Mouse (Mus musculus) right cerebral cortex, postnatal 4 days (tissue): ENCODE data around the gene Ccdc71l.

ENCODE experiments used
- DNase-seq: peaks from one replicate; pipeline ENCODE4 v3.0.0-alpha.2; 2022

The Ccdc71l gene

DNA sequence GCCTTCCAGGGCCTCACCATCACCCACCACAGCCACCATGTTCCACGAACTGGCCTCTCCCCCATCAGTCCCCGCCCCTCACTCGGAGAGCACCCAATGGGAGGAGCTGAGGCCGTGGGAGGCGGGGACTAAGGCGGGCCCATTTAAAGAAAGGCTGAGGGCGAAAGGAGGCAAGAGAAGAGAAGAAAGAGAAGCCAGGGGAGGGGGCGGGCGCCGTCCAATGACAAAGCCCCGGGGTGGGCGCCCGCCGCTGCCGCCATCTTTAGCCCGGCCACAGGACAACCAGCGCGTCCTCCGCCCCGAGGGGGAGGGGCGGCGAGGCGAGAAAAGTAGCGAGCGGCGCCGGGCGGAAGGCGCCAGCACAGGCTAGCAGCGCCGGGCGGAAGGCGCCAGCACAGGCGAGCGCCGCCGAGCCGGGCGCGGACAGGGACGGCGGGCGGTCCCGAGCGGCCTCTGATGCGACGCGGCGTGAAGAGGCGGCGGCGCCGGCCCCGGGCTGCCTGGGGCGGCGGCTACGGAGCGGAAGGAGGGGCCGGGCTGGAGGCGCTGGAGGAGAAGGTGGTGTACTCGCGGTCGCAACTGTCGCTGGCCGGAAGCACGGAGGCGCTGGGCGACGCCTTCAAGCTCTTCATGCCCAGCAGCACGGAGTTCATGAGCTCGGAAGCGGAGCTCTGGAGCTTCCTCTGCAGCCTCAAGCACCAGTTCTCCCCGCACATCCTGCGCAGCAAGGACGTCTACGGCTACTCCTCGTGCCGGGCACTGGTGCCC lies at the start of gene Ccdc71l:
Gene Ccdc71l, plus strand, starts transcription at position 177 of the 768 bp plus-strand sequence.
- DNase-seq: peak; percentile 85

DNA sequence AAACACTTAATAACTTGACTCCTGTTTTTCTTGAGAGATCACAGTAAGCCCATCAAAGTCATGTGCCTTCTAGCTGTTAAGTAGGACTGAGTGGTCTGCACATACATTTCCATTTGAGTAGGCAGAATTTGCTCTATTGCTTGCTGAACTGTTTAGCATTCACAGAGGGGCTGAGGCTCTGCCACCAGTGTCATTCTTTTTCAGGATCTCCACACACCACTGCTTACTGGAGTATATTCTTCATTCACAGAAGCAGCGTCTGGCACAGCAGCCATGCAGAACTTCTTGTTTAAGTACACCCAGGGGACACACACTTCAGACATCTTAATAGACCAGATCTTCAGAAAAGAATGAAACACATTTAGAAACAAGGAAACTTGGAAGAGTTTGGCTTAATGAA lies 39.4 kb upstream of the Ccdc71l start:
- DNase-seq: no peak

DNA sequence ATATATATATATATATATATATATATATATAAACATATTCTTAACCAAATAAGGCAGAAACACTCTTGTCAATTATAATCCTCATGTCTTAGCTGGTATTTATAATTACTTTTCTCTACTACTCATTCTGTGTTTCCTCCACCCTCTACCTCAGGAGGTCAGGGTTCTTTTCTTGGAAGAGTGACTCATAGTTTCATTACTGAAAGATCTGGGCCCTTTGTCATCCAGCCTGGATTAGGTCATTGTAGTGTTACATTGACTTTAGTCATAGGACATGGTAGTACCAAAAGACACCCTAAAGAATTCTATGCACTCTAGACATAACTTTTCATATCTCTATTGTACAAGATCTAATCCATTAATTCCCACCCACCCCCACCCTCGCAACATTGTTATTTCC lies 35.0 kb upstream of the Ccdc71l start:
- no peak for DNase-seq

DNA sequence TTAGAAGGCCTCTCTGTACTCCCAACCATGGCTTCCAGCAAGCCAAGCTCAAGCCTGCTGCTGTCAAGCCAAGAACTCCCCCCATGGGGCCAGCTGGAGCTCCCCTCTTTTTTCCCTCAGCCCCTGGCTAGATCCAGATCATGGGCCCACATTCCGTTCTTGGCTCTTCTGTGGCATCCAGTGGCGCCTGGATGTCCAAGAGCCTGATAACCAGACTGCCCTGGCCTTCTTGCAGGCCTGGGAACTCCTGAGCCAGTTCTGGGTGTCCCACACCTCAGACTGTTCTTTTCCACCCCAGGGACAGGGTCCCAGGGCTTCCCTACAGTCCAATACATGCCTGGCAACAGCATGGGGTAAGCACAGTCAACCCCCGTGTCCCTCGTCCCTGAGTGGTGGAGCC lies 32.4 kb upstream of the Ccdc71l start:
- no peak for DNase-seq

DNA sequence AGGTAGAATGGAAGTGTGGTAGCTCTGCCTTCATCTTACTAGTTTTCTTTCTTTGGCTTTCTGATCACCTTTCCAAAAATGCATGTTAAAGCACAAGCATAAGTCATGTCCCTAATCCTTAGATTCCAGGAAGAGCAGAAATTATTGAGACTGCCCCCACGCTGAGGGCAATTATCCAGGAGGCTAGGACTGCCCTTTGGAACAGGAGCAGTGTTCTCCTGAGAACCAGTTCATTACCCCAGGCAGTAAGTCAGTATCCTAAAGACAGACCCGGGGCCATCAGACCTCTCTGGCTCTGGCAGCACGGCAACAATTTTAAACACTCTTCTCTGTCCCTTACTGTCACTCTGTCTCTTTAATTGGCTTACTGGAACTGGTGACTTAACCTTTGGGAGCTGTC lies 30.0 kb upstream of the Ccdc71l start:
- no peak for DNase-seq

DNA sequence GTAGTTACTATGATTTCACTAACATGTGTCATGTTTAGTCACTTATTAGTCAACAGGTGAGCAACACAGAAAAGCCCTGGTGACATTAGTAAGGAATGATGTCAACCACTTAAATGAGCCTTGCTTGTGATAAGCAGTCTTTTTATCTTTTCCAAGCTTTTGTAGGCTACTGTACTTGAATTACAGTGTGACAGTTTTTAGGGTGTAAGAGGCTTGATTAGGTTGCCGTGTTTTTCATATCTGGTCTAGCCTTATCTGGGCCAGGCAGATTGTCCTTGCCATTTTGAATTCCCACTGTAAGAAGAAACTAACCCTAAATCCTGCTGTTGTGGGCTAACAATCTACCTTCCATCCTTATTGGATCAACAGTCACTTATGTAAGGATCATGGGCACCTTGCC lies 26.6 kb upstream of the Ccdc71l start:
- DNase-seq: no peak

DNA sequence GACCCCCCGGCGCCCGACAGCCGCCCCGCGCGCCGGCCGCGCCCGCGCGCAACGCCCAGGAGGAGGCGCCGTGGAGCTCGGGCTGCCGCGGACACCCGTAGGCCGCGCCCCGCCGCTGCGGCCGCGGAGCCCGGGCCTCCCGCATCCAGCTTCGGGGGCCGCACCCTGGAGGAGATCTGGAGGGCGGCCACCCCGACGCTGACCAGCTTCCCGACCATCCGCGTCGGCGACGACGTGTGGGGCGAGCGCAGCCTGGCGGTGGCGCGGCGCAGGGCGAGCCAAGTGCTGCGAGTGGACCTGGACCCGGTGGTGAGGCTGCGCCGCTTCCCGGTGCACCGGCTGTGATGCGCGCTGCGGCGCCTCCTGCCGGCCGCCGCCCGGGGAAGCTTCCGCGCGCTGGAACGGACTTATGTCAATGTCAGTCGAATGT lies 807 bp downstream of the Ccdc71l start:
- DNase-seq: peak; percentile 84

DNA sequence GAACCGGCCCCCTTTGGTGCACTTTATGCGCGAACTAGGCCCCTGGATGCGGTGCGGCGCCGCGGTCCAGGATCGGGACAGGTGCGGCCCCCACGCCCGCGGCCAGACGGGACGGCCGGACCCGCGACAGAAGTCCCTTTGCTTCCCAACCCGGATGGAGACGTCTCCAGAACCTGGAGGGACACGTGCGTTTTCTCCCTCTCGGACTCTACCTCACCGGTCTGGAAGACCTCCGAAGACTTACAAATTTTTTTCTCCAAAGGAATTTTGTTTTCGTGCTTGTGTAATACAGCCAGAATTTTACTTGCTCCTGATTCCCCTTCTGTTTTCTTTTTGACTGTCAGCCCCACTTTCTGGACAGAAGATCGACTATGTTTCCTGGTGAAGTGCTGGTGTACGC lies 1.2 kb downstream of the Ccdc71l start:
- no peak for DNase-seq

DNA sequence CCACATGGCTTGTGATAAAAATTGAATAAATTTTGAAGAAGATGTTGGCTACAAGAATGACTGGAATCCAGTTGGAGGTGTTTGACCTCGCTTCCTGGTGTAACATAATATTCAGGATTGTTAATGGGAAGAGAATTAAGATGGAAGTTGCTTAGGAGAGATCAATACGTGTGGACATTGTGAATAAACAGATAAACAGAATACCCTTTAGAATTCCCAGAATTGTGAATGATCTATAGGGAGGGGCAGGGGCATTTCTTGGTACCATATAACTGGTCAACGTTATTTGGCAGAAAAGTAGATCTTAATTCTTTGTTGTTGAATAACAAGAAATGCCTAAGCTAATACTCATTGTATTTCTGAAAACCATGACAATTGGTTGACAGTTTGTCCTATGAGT lies 2.0 kb downstream of the Ccdc71l start:
- no peak for DNase-seq

DNA sequence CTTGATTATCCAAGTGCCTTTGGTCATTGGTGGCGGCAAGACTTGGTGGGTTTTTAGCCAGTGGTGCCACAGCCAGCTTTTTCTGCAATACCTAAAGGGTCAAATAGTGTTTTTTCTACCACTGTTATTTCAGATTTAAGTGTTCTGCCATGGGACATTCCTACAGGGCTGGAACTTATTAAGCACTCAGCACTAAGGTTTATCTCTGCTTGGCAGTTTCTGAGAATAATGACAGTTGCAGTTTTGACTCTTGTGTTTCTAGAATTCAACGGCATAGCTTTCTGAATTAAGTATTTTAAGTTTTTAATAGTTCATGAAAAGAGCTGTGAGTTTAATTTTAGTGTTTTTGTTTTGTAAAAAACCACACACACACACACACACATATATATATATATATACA lies 2.5 kb downstream of the Ccdc71l start:
- DNase-seq: no peak

DNA sequence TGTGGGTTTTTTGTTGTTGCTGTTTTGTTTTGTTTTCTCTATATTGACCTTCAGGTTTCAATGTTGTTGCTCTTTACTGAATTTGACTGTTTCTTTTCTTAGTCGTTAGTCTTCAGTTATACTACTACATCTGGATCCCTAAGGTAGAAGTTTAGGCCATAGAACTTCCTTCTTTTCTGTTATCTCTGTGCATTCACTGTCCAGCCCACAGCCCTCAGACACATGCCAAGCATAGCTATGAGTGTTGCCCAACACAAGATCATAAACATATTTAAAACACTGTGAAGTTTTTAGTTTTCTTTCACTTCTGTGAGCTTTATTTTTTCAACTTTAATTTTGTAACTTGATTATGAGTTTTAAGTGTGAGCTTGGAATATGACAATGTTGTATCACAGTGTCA lies 41.0 kb downstream of the Ccdc71l start:
- no peak for DNase-seq

DNA sequence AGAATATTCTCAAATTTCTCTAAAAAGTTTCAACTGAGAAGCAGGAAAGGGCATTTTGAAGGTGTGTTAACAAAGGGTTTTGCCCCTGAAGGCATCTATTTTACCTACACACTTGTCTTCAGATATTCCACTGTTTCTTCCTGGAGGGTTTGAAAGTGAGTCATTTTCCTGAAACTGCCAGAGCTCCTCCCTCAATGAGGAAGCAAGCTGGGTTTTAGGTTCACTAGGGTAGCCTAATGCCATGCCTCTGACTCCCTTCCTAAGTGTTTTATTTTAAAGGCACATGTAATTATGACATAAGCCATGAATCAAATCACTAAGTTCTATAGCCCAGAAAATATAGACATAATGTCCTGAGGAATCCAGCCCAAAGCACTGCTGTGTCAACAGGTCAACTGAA lies 49.3 kb downstream of the Ccdc71l start:
- no peak for DNase-seq

DNA sequence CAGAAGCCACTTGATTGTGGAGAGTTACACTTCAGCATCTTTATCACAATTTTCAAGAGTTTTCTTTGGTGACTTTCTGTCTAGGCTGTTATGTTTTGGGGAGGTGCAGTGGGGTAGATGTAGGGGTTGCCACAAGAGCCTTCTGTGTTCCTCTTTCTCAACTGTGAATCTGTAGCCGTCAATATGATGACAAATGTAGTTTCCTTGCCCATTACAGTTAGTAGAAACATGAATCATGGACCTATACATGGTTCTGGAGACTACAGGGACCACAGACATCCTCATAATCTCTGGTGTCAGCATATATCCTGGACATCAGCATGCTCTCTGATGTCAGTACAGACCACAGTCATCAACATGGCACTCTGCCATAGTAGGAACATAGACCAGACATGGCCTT lies 52.5 kb downstream of the Ccdc71l start:
- no peak for DNase-seq
